Mouse (Mus musculus): Measurements from ENCODE around the gene 1700025C18Rik.

GRCm38 (mm10) chr2:165106585-165106984, 16.0 kb upstream of the 1700025C18Rik start:
- TF ChIP-seq CTCF (IDR thresholded peaks at IDR 0.05; ENCODE audit: borderline replicate concordance, insufficient read depth, low read length), result no peak
- no peak for TF ChIP-seq POLR2A (IDR thresholded peaks at IDR 0.05; ENCODE audit: low read depth, low read length)

Data from embryonic fibroblast, embryonic 13.5 days (primary cell).